Mouse (Mus musculus) stomach, postnatal 0 days (tissue): ENCODE measurements at regions not wholly inside any gene's neighbourhood (a gene's known extent, or its start where the extent isn't known, plus 50 kb on each side); places are given as distances from the start of the nearest gene placed in this dataset.

ENCODE experiments used
- CTCF ChIP-seq: IDR thresholded peaks from 2 replicates; pipeline ENCODE4 v1.5.1; 2016; ENCODE audit warnings: antibody characterized with exemption, low read depth, mild to moderate bottlenecking, moderate library complexity
- EP300 ChIP-seq: optimal IDR thresholded peaks from 2 replicates; pipeline ENCODE3; 2016; ENCODE audit warnings: antibody characterized with exemption

DNA sequence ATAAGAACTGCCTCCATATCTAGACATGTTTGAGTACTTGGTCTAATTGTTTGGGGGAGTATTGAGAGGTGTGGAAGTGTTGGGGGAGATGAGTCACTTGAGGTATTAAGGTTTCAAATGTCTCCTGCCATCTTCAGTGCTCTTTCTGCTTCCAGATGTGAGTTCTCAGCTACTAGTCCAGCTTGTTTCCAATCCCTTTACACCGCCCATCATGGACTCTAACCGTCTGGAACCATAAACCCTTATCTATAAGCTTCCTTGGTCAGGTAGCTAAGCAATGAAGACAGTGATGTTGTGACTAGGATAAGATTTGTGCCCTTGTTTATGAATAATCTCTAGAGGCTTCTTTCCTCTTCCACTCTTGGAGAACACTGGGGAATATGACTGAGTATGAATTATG lies 183.7 kb downstream of the Galc start:
- no peak for TF ChIP-seq CTCF
- TF ChIP-seq EP300, result no peak
